Mouse (Mus musculus) heart, adult 2 months (tissue): ENCODE data around the gene Ackr3. TPM values are rescaled to one million over a fixed set of nuclear protein-coding genes. Genes with fewer than 3 reads are reported as not detected.

Experiments used
- DNase-seq, 2 experiments: peaks; one replicate each; pipeline ENCODE4 v3.0.0; 2021
- H3K27ac ChIP-seq: fragments of 200-600 bp; 2 replicates; pipeline ENCODE4 v1.8.1; 2022
- H3K27me3 ChIP-seq: fragments of 200-500 bp; 2 replicates; pipeline ENCODE4 v1.6.1; 2012; ENCODE audit warnings: mild to moderate bottlenecking, low read length, inconsistent platforms, mixed read lengths; ENCODE audit not compliant: control insufficient read depth, insufficient read depth
- H3K36me3 ChIP-seq: fragments of 200-500 bp; 2 replicates; pipeline ENCODE4 v1.6.1; 2012; ENCODE audit warnings: low read length, inconsistent platforms; ENCODE audit not compliant: control insufficient read depth, insufficient read depth
- H3K4me1 ChIP-seq: fragments of 200-500 bp; 2 replicates; pipeline ENCODE4 v1.6.1; 2011; ENCODE audit warnings: low read length; ENCODE audit not compliant: control insufficient read depth, insufficient read depth
- H3K4me3 ChIP-seq: fragments of 200-600 bp; 2 replicates; pipeline ENCODE4 v1.8.1; 2022
- H3K79me2 ChIP-seq: fragments of 200-500 bp; replicated peaks from 2 replicates; pipeline ENCODE4 v1.6.1; 2012; ENCODE audit warnings: mild to moderate bottlenecking, inconsistent platforms, low read length, moderate library complexity, mixed read lengths; ENCODE audit not compliant: control insufficient read depth, insufficient read depth
- H3K9ac ChIP-seq: fragments of 200-500 bp; 2 replicates; pipeline ENCODE4 v1.6.1; 2012; ENCODE audit warnings: low read depth, mild to moderate bottlenecking, control low read depth, inconsistent platforms, low read length, mixed read lengths
- CTCF ChIP-seq: fragments of 200-600 bp; IDR thresholded peaks from 2 replicates; pipeline ENCODE4 v1.8.1; 2022; ENCODE audit warnings: antibody characterized with exemption, mild to moderate bottlenecking, moderate library complexity
- EP300 ChIP-seq: fragments of 200-500 bp; IDR thresholded peaks from 2 replicates; pipeline ENCODE4 v1.6.1; 2011; ENCODE audit warnings: low read depth, low read length, control low read depth; ENCODE audit not compliant: insufficient read depth
- POLR2A ChIP-seq: fragments of 200-500 bp; IDR thresholded peaks from 2 replicates; pipeline ENCODE4 v1.6.1; 2011; ENCODE audit warnings: mild to moderate bottlenecking, low read depth, low read length, control low read depth; ENCODE audit not compliant: insufficient read depth
- WGBS: fragments of 180-500 bp; shearing (Covaris S2); methylation state at CpG from one replicate; pipeline ENCODE4 v1.1.7; 2018; 5-methylcytosine and 5-hydroxymethylcytosine counted together
- intact Hi-C: fragments of 180-260 bp; cut with DNase I; formaldehyde crosslinking; loops from one replicate; pipeline ENCODE4 v1.15.1; 2025
- polyA plus RNA-seq: library from polyadenylated mRNA; depleted of rRNA; stranded (reverse); fragments of >200 nt; gene quantifications from 2 replicates; pipeline ENCODE4 v1.2.3, GENCODE M21; 2012
- total RNA-seq, 2 experiments: library from RNA; stranded (reverse); gene quantifications; 2 replicates each; pipeline ENCODE4 v1.2.3; 2021

Gene Ackr3
- total and polyA plus RNA-seq, 3 experiments: 56.5 to 186 (median 58.0) TPM

DNA sequence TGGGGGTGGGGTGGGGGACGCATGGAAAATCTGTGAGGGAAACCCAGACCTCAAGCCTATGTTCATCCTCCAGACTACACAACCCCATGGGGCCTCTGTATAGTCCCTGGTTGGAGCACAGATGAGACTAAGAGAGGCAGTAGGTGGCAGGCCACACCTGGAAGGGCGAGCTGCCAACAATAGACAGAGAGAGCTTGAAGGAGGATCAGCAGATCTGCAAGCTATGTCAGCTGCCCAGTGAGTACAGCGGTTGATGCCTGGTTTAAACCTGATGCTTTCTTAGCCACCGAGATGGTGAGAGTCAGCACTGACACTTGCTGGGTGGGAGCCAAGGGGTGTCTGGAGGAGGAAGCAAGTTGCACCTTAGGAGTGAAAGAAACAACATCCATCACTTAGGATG is 43.5 kb downstream of the Ackr3 start:
- no peak for DNase-seq
- Histone ChIP-seq H3K79me2 (no peaks in the 10 kb centered on the region), H3K9ac (no peak overlapping the region), H3K27me3 (no peaks in the 10 kb centered on the region), H3K36me3 (no peaks in the 10 kb centered on the region), H3K27ac (no peak overlapping the region), H3K4me3 (no peak overlapping the region), H3K4me1 (no peaks in the 10 kb centered on the region)
- 69% methylated on average over 4 of the region's 4 CpGs for WGBS
- no peak for TF ChIP-seq CTCF
- TF ChIP-seq POLR2A: no peak
- TF ChIP-seq EP300: no peak
- intact Hi-C loops: loop anchor here (5.0 kb wide), 1 partner anchor 340 kb away; no protein-coding TSS in a partner anchor

DNA sequence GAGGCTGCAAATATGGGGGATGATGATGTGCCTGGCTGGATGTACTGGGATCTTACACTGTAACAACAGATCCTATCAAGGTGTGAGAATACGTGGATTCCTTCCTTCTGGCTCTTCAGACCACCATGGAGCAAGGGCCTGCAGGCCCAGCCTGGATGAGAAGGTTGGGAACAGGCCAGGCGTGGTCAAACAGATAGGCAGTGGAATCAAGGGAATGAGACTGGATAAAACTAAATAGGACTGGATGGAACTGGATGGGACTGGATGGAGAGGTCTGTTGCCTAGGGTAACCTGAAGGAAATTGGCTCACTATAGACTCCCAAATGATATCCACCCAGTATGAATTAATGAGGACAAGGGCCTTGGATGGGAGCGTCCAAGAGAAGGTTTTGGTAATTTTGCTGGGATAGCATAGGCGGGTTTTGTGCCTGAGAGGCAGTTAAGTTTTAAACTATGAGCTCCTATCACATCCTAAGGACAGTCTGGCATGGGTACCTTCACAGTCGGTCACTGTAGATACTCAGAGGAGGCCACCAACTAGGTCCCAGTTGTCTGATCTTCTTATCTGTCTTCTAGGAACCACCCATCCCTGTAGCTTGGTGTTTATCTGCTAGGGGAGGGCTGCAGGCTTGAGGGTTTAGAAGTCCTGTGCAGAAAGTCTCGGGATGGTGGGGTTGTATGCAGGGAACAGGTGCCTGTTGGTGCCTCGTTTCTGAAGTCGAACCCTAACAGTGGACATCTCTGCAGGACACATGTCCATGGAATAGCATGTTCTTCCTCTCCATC is 44.2 kb downstream of the Ackr3 start:
- no peaks in the 10 kb centered on the region for H3K36me3 ChIP-seq
- no peak overlapping the region for H3K9ac ChIP-seq
- no peak overlapping the region for H3K27ac ChIP-seq
- H3K79me2 ChIP-seq: no peaks in the 10 kb centered on the region
- no peaks in the 10 kb centered on the region for H3K4me1 ChIP-seq
- no peak for DNase-seq
- H3K4me3 ChIP-seq: no peak overlapping the region
- no peaks in the 10 kb centered on the region for H3K27me3 ChIP-seq
- no peak for TF ChIP-seq POLR2A
- no peak for TF ChIP-seq CTCF
- no peak for TF ChIP-seq EP300
- intact Hi-C loops: loop anchor here (5.0 kb wide), 1 partner anchor 339 kb away; no protein-coding TSS in a partner anchor
- WGBS: 92% methylated on average over 8 of the region's 8 CpGs

GRCm38 (mm10) chr1:90248966-90249735 is 45.4 kb downstream of the Ackr3 start:
- TF ChIP-seq POLR2A (no peak), CTCF (no peak), EP300 (no peak)
- WGBS: 80% methylated on average over 9 of the region's 9 CpGs
- Histone ChIP-seq H3K79me2 (no peaks in the 10 kb centered on the region), H3K4me1 (no peaks in the 10 kb centered on the region), H3K4me3 (no peak overlapping the region), H3K9ac (no peak overlapping the region), H3K36me3 (no peaks in the 10 kb centered on the region), H3K27ac (no peak overlapping the region), H3K27me3 (no peaks in the 10 kb centered on the region)
- intact Hi-C loops: loop anchor here (5.0 kb wide), 1 partner anchor 338 kb away; no protein-coding TSS in a partner anchor
- no peak for DNase-seq

DNA sequence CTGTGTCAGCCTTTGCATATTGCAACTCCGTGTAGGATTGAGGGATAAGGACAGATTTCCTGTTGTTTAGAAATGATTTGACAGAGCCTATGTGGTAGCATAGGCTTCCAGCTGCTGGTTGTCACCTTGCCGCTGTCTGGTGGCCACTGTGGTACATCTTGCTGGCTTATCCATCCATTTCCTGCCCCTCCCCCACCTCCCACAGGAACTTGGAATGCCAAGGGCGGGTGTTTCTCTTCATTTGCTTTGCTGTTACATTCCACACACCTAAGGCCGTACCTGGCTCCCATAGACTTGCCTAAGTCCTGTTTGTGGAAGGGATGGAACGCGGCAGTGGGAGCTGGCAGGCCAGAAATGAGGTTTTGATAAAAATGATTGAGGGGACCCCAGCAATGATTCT is 46.6 kb downstream of the Ackr3 start:
- TF ChIP-seq EP300 (no peak), CTCF (no peak), POLR2A (no peak)
- 66% methylated on average over 6 of the region's 6 CpGs for WGBS
- intact Hi-C loops: no loop called here
- Histone ChIP-seq H3K27me3 (no peaks in the 10 kb centered on the region), H3K4me3 (no peak overlapping the region), H3K9ac (no peak overlapping the region), H3K79me2 (no peaks in the 10 kb centered on the region), H3K36me3 (no peaks in the 10 kb centered on the region), H3K4me1 (no peaks in the 10 kb centered on the region), H3K27ac (no peak overlapping the region)
- DNase-seq: no peak

DNA sequence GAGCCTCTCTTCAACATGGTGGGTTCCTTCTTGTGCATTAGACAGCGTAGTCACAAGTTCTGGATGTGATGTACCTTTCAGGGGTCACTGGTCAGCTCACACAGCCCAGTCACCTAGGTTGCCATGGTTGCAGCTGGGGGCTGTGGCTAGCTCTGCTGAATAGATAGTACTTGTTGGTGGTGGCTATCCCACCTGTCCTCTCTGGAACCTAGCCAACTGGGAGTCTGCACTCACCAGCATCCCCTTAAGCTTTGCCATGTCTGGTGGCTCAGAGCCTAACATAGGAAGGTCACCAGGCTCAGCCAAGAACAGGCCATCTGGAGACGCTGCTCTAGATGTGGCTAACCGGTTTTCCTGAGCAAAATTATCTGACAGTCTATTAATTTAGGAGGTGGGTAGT is 47.4 kb downstream of the Ackr3 start:
- no peak for DNase-seq
- WGBS: 93% methylated on average over 3 of the region's 3 CpGs
- H3K79me2 ChIP-seq: no peaks in the 10 kb centered on the region
- no peak overlapping the region for H3K9ac ChIP-seq
- H3K27me3 ChIP-seq: no peaks in the 10 kb centered on the region
- H3K4me3 ChIP-seq: no peak overlapping the region
- H3K27ac ChIP-seq: no peak overlapping the region
- no peaks in the 10 kb centered on the region for H3K4me1 ChIP-seq
- peaks cover under 1% of the 10 kb centered on the region; the same call in 1 of the 2 replicates for H3K36me3 ChIP-seq
- intact Hi-C loops: no loop called here
- TF ChIP-seq POLR2A (no peak), EP300 (no peak), CTCF (no peak)

GRCm38 (mm10) chr1:90253465-90253864 is 49.7 kb downstream of the Ackr3 start:
- intact Hi-C loops: no loop called here
- Histone ChIP-seq H3K4me1 (peaks cover 5% of the 10 kb centered on the region), H3K36me3 (peaks cover 5% of the 10 kb centered on the region; the same call in 1 of the 2 replicates), H3K79me2 (no peaks in the 10 kb centered on the region), H3K27me3 (no peaks in the 10 kb centered on the region), H3K9ac (no peak overlapping the region), H3K4me3 (no peak overlapping the region), H3K27ac (no peak overlapping the region)
- WGBS: 88% methylated on average over 10 of the region's 10 CpGs
- DNase-seq: no peak
- TF ChIP-seq CTCF: no peak
- TF ChIP-seq POLR2A: no peak
- no peak for TF ChIP-seq EP300
